ENCODE assay signal across 17 mouse cellular contexts in genomic region chr10:86103976-86104375, GRCm38 (mm10).
A peak's percentile ranks its signal among the peaks of the same experiment; 100 is the strongest.
DNase-seq lines count a peak whose midpoint lies in the region; ATAC-seq lines count a peak whose summit lies in the region.
"Had no signal": no experiment of that assay in that cellular context is flagged by ENCODE, and none has a peak within 500 bp of the region (broad histone marks: within the 10 kb centered on the region; RNA-seq: fewer than 3 reads in every experiment).

No protein-coding gene starts in this region.

- peaks cover 6% of the 10 kb centered on the region; the same call in 1 of the 2 replicates for H3K4me1 ChIP-seq in hindbrain, embryonic 13.5 days (replicated peaks)
- H3K4me1 ChIP-seq in hindbrain, embryonic 11.5 days (replicated peaks; ENCODE audit: control insufficient read depth, insufficient read depth, low read length) = no peaks in the 10 kb centered on the region
- peaks cover 4% of the 10 kb centered on the region; the same call in 1 of the 2 replicates for H3K4me1 ChIP-seq in kidney, embryonic 14.5 days (ENCODE audit: control insufficient read depth, insufficient read depth, low read length)
- H3K4me1 ChIP-seq: liver, embryonic 12.5 days; midbrain, embryonic 10.5 days had no signal

- no peak overlapping the region for H3K4me2 ChIP-seq in hindbrain, embryonic 13.5 days
- no peak overlapping the region for H3K4me2 ChIP-seq in hindbrain, embryonic 11.5 days (replicated peaks; ENCODE audit: low read depth, low read length)
- H3K4me2 ChIP-seq in kidney, embryonic 14.5 days (replicated peaks; ENCODE audit: low read depth, low read length) = no peak overlapping the region
- H3K4me2 ChIP-seq: liver, embryonic 12.5 days had no signal

- no peaks in the 10 kb centered on the region for H3K27me3 ChIP-seq in hindbrain, embryonic 13.5 days
- H3K27me3 ChIP-seq in hindbrain, embryonic 11.5 days (ENCODE audit: control insufficient read depth, insufficient read depth, low read length) = no peaks in the 10 kb centered on the region
- H3K27me3 ChIP-seq in kidney, embryonic 14.5 days (ENCODE audit: control insufficient read depth, insufficient read depth, low read length) = no peaks in the 10 kb centered on the region
- H3K27me3 ChIP-seq: liver, embryonic 12.5 days had no signal

- no peak for DNase-seq in hindbrain, embryonic 11.5 days (ENCODE audit: low spot score)
- DNase-seq in embryo, embryonic 10.5 days (ENCODE audit: low spot score) = peak; percentile 36
- peak; percentile 24 for DNase-seq in neural tube, embryonic 10.5 days (ENCODE audit: extremely low spot score, low spot score)
- DNase-seq in cerebellum, postnatal 36 days = no peak
- no peak for DNase-seq in ovary, adult 18-20 months (ENCODE audit: low spot score)
- no peak for DNase-seq in lung, postnatal 36 days
- DNase-seq: adrenal gland, adult 8-10 months; cerebellum, adult 9-11 months; gastrocnemius, postnatal 36 days; lung, postnatal 10 days; right cerebral cortex, postnatal 14 days had no signal

- H3K36me3 ChIP-seq in hindbrain, embryonic 13.5 days = peaks cover 13% of the 10 kb centered on the region
- no peaks in the 10 kb centered on the region for H3K36me3 ChIP-seq in hindbrain, embryonic 11.5 days (ENCODE audit: control insufficient read depth, insufficient read depth, low read length)
- no peaks in the 10 kb centered on the region for H3K36me3 ChIP-seq in kidney, embryonic 14.5 days (ENCODE audit: control insufficient read depth, insufficient read depth, low read length)
- H3K36me3 ChIP-seq: limb, embryonic 10.5 days; liver, embryonic 12.5 days; midbrain, embryonic 10.5 days had no signal

- H3K27ac ChIP-seq in hindbrain, embryonic 13.5 days = 0 out of 2 replicates have a peak overlapping the region, but pooled peaks have one; percentile 12
- H3K27ac ChIP-seq in hindbrain, embryonic 11.5 days (ENCODE audit: low read depth, low read length) = no peak overlapping the region
- no peak overlapping the region for H3K27ac ChIP-seq in kidney, embryonic 14.5 days (ENCODE audit: low read depth, low read length)
- H3K27ac ChIP-seq: limb, embryonic 10.5 days; liver, embryonic 12.5 days; midbrain, embryonic 10.5 days had no signal

- peaks cover 10% of the 10 kb centered on the region; the same call in 1 of the 2 replicates for H3K9me3 ChIP-seq in hindbrain, embryonic 13.5 days
- H3K9me3 ChIP-seq in hindbrain, embryonic 11.5 days (ENCODE audit: control insufficient read depth, low read length) = no peaks in the 10 kb centered on the region
- peaks cover 7% of the 10 kb centered on the region; the same call in 1 of the 2 replicates for H3K9me3 ChIP-seq in kidney, embryonic 14.5 days (ENCODE audit: control insufficient read depth, low read length)
- H3K9me3 ChIP-seq: limb, embryonic 10.5 days had no signal

- no peak overlapping the region for H3K9ac ChIP-seq in hindbrain, embryonic 13.5 days
- H3K9ac ChIP-seq in hindbrain, embryonic 11.5 days (ENCODE audit: low read depth, low read length) = no peak overlapping the region
- no peak overlapping the region for H3K9ac ChIP-seq in kidney, embryonic 14.5 days (ENCODE audit: low read depth, low read length)
- H3K9ac ChIP-seq: liver, embryonic 12.5 days had no signal

- ATAC-seq in hindbrain, embryonic 13.5 days (ENCODE audit: low FRiP score) = no peak
- ATAC-seq in hindbrain, embryonic 11.5 days (ENCODE audit: low FRiP score) = no peak
- peak; percentile 93 for ATAC-seq in kidney, embryonic 14.5 days (ENCODE audit: low FRiP score, low TSS enrichment)
- ATAC-seq: intestine, postnatal 0 days; liver, embryonic 12.5 days had no signal

- no peak overlapping the region for H3K4me3 ChIP-seq in hindbrain, embryonic 13.5 days
- no peak overlapping the region for H3K4me3 ChIP-seq in hindbrain, embryonic 11.5 days (ENCODE audit: low read depth, low read length)
- H3K4me3 ChIP-seq in kidney, embryonic 14.5 days (ENCODE audit: low read length) = no peak overlapping the region
- H3K4me3 ChIP-seq: limb, embryonic 10.5 days; liver, embryonic 12.5 days; midbrain, embryonic 10.5 days had no signal

Comparison
In these comparisons a context has a peak if more than half of its experiments do, and no peak if none do; other contexts are left out.
1. DNase-seq: peak in embryo, embryonic 10.5 days (single experiment) and neural tube, embryonic 10.5 days (single experiment); none in hindbrain, embryonic 11.5 days (single experiment), cerebellum, postnatal 36 days (0 of 2), ovary, adult 18-20 months (single experiment) and lung, postnatal 36 days (single experiment).